Mouse (Mus musculus): ENCODE measurements around the gene Rnf151.

GRCm38 (mm10) chr17:24728184-24728583 is 10.3 kb upstream of the Rnf151 start:
- TF ChIP-seq CTCF (IDR thresholded peaks at IDR 0.05; ENCODE audit: extremely low read depth, insufficient read depth, insufficient read length, insufficient replicate concordance) (no peak), POLR2A (IDR thresholded peaks at IDR 0.05; ENCODE audit: low read depth, low read length) (no peak)

All from spleen, adult 2 months (tissue).